Mouse (Mus musculus): ENCODE measurements around the gene B3gnt8.

DNA sequence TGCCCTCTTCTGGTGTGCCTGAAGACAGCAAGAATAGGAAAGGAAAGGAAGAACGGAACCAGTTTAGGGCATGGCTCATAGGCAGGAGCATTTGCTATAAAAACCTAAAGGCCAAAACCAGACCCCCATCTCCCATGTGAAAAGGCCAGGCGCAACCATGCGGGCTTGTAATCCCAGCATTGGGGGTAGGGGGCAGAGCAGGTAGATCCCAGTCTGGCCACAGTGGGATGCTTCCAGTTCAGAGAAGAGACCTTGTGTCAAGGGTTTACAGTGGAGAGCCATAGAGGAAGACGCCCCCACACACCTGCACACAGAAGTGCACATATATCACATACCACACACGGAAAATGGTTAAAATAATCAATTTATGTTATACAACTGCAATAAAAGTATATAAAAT is 12.4 kb upstream of the B3gnt8 start:
- TF ChIP-seq CTCF (IDR thresholded peaks at IDR 0.05; ENCODE audit: control insufficient read depth, insufficient read depth, insufficient replicate concordance, low read depth, low read length) = no peak
- TF ChIP-seq POLR2A (IDR thresholded peaks at IDR 0.05; ENCODE audit: control insufficient read depth, low read depth, low read length) = no peak
